Mouse (Mus musculus) heart, postnatal 0 days (tissue): ENCODE data around the gene Hist4h4. TPM values are rescaled to one million over a fixed set of nuclear protein-coding genes. Genes with fewer than 3 reads are reported as not detected.

Source experiments
- ATAC-seq: fragments of 200-750 bp; cut with Nextera tagmentation; 2 replicates; pipeline ENCODE4 v1.8.0; 2017; ENCODE audit warnings: low read depth, moderate number of reproducible peaks, moderate library complexity; ENCODE audit not compliant: insufficient read depth
- DNase-seq: peaks from one replicate; pipeline ENCODE4 v3.0.0-alpha.2; 2016; ENCODE audit warnings: low spot score
- H3K27ac ChIP-seq: fragments of 300-500 bp; sonication (generic); 2 replicates; pipeline ENCODE4 v1.5.1; 2014; ENCODE audit warnings: low read depth, mild to moderate bottlenecking
- H3K27me3 ChIP-seq: fragments of 300-500 bp; sonication (generic); 2 replicates; pipeline ENCODE4 v1.6.1; 2014; ENCODE audit warnings: low read length, mixed read lengths; ENCODE audit not compliant: control insufficient read depth, insufficient read depth
- H3K36me3 ChIP-seq: fragments of 300-500 bp; sonication (generic); replicated peaks from 2 replicates; pipeline ENCODE4 v1.6.1; 2014; ENCODE audit warnings: low read length, mixed read lengths; ENCODE audit not compliant: control insufficient read depth, insufficient read depth
- H3K4me1 ChIP-seq: fragments of 300-500 bp; sonication (generic); 2 replicates; pipeline ENCODE4 v1.6.1; 2014; ENCODE audit warnings: antibody characterized with exemption; ENCODE audit not compliant: control insufficient read depth, insufficient read depth
- H3K4me2 ChIP-seq: fragments of 300-500 bp; sonication (generic); 2 replicates; pipeline ENCODE4 v1.6.1; 2014; ENCODE audit warnings: low read depth, mild to moderate bottlenecking, low read length, moderate library complexity
- H3K4me3 ChIP-seq: fragments of 300-500 bp; sonication (generic); 2 replicates; pipeline ENCODE4 v1.5.1; 2014; ENCODE audit warnings: low read depth, low read length
- H3K9ac ChIP-seq: fragments of 300-500 bp; sonication (generic); replicated peaks from 2 replicates; pipeline ENCODE4 v1.6.1; 2014; ENCODE audit warnings: low read depth, low read length, mixed read lengths
- H3K9me3 ChIP-seq: fragments of 300-500 bp; sonication (generic); replicated peaks from 2 replicates; pipeline ENCODE4 v1.6.1; 2016; ENCODE audit warnings: low read length; ENCODE audit not compliant: control insufficient read depth
- CTCF ChIP-seq: IDR thresholded peaks from 2 replicates; pipeline ENCODE4 v1.5.1; 2016; ENCODE audit warnings: antibody characterized with exemption, control low read depth, low read depth
- EP300 ChIP-seq: IDR thresholded peaks from 2 replicates; pipeline ENCODE4 v1.6.1; 2016; ENCODE audit warnings: antibody characterized with exemption, low read depth
- WGBS: fragments of 180-500 bp; shearing (Covaris S2); extraction: QIAGEN DNeasy Blood & Tissue Kit; methylation state at CpG from one replicate; pipeline ENCODE4 v1.1.7; 2014; 5-methylcytosine and 5-hydroxymethylcytosine counted together
- polyA plus RNA-seq: library from polyadenylated mRNA; unstranded; fragments of >200 nt; fragmentation: Nextera tagmentation; extraction: Ambion mirVana; gene quantifications from 2 replicates; pipeline ENCODE4 v1.2.1, GENCODE M21; 2015
- total RNA-seq: library from RNA; depleted of rRNA; stranded (reverse); fragments of >200 nt; gene quantifications from 2 replicates; pipeline ENCODE4 v1.2.3, GENCODE M21; 2014; ENCODE audit warnings: low replicate concordance

Hist4h4 gene
- total and polyA plus RNA-seq, 2 experiments from 2014 or later: 0.37 to 88.7 TPM

GRCm38 (mm10) chr6:136795110-136795509 lies 9.1 kb downstream of the Hist4h4 start:
- Histone ChIP-seq H3K4me2 (no peak overlapping the region), H3K9me3 (no peaks in the 10 kb centered on the region), H3K4me3 (no peak overlapping the region), H3K9ac (no peak overlapping the region), H3K27ac (no peak overlapping the region), H3K36me3 (no peaks in the 10 kb centered on the region), H3K27me3 (no peaks in the 10 kb centered on the region), H3K4me1 (peaks cover 12% of the 10 kb centered on the region; the same call in 1 of the 2 replicates)
- 71% methylated on average over 1 of the region's 1 CpGs for WGBS
- no peak for TF ChIP-seq CTCF
- no peak for TF ChIP-seq EP300
- DNase-seq (no peak), ATAC-seq (no peak)

GRCm38 (mm10) chr6:136793831-136794525 lies 10.2 kb downstream of the Hist4h4 start:
- Histone ChIP-seq H3K9me3 (no peaks in the 10 kb centered on the region), H3K4me2 (peak overlapping the region; percentile 78), H3K27ac (no peak overlapping the region), H3K4me1 (peaks cover 12% of the 10 kb centered on the region; the same call in 1 of the 2 replicates), H3K27me3 (no peaks in the 10 kb centered on the region), H3K36me3 (no peaks in the 10 kb centered on the region), H3K4me3 (peak overlapping the region; percentile 43), H3K9ac (peak overlapping the region; percentile 46; the same call in 1 of the 2 replicates)
- ATAC-seq (peak; percentile 33), DNase-seq (no peak)
- whole genome bisulfite sequencing: under 1% methylated on average over 24 of the region's 24 CpGs
- TF ChIP-seq EP300: no peak
- TF ChIP-seq CTCF: no peak

GRCm38 (mm10) chr6:136792884-136793758 lies 11.1 kb downstream of the Hist4h4 start:
- peaks cover 12% of the 10 kb centered on the region; the same call in 1 of the 2 replicates for H3K4me1 ChIP-seq
- H3K36me3 ChIP-seq: no peaks in the 10 kb centered on the region
- H3K9ac ChIP-seq: peak overlapping the region; percentile 46; the same call in 1 of the 2 replicates
- no peaks in the 10 kb centered on the region for H3K27me3 ChIP-seq
- no peaks in the 10 kb centered on the region for H3K9me3 ChIP-seq
- ATAC-seq (0 out of 2 replicates have a peak, but pooled peaks have one; percentile 27), DNase-seq (no peak)
- H3K27ac ChIP-seq: no peak overlapping the region
- 31% methylated on average over 16 of the region's 16 CpGs for WGBS
- H3K4me3 ChIP-seq: peak overlapping the region; percentile 43
- TF ChIP-seq EP300 (no peak), CTCF (no peak)
- H3K4me2 ChIP-seq: peak overlapping the region; percentile 78

GRCm38 (mm10) chr6:136789391-136789971 lies 14.7 kb downstream of the Hist4h4 start:
- Histone ChIP-seq H3K9ac (no peak overlapping the region), H3K9me3 (no peaks in the 10 kb centered on the region), H3K36me3 (no peaks in the 10 kb centered on the region), H3K4me1 (peaks cover 12% of the 10 kb centered on the region; the same call in 1 of the 2 replicates), H3K27me3 (no peaks in the 10 kb centered on the region), H3K4me3 (no peak overlapping the region), H3K4me2 (no peak overlapping the region), H3K27ac (peak overlapping the region; percentile 57)
- ATAC-seq: peak; percentile 62; the same call in 1 of the 2 replicates
- no peak for TF ChIP-seq CTCF
- no peak for TF ChIP-seq EP300
- DNase-seq: peak; percentile 48
- 48% methylated on average over 5 of the region's 5 CpGs for WGBS

DNA sequence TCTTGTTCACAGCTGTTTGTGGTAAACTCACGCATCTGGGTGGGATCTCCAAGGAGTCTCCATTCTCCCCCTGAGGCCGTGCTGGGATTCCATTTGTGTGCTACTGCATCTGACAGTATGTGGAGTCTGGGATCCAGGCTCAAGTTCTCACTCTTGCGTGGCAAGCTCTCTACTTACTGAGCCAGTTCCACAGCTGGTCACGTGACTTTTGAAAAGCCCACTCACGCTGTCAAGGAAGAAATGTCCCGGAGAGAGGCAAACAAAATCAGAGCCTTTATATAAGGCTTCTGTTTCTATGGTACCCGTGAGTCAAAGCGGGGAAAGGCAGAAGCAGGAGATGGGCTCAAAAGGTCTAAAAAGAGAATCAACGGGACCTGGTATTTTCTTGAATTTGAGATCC lies 21.5 kb downstream of the Hist4h4 start:
- H3K9me3 ChIP-seq: no peaks in the 10 kb centered on the region
- no peak overlapping the region for H3K9ac ChIP-seq
- no peak for DNase-seq
- no peaks in the 10 kb centered on the region for H3K27me3 ChIP-seq
- no peak overlapping the region for H3K4me3 ChIP-seq
- no peak overlapping the region for H3K4me2 ChIP-seq
- no peaks in the 10 kb centered on the region for H3K36me3 ChIP-seq
- H3K4me1 ChIP-seq: no peaks in the 10 kb centered on the region
- no peak for ATAC-seq
- no peak for TF ChIP-seq CTCF
- no peak for TF ChIP-seq EP300
- WGBS: 85% methylated on average over 9 of the region's 9 CpGs
- no peak overlapping the region for H3K27ac ChIP-seq
